Mouse (Mus musculus) liver, embryonic 14.5 days (tissue): ENCODE data around the gene Cep164. TPM values are rescaled to one million over a fixed set of nuclear protein-coding genes. Genes with fewer than 3 reads are reported as not detected.
"Not testable (repeated sequence)": the region's sequence is repeated elsewhere in the genome, so short reads cannot be mapped to it uniquely, and the experiment has no call there.

Experiments
- ATAC-seq: fragments of 200-750 bp; cut with Nextera tagmentation; 2 replicates; pipeline ENCODE4 v1.8.0; 2017; ENCODE audit warnings: moderate number of reproducible peaks, mild to moderate bottlenecking, moderate library complexity; ENCODE audit not compliant: insufficient read depth
- DNase-seq, 3 experiments: peaks; one replicate each; pipeline ENCODE4 v3.0.0-alpha.2; 2012 to 2013; ENCODE audit warnings: low read depth in 3 of 3, low spot score in 3 of 3
- H3K27ac ChIP-seq: fragments of 300-500 bp; sonication (generic); 2 replicates; pipeline ENCODE4 v1.5.1; 2014; ENCODE audit warnings: moderate library complexity, mild to moderate bottlenecking, control low read depth, inconsistent platforms
- H3K27me3 ChIP-seq: fragments of 300-500 bp; sonication (generic); 2 replicates; pipeline ENCODE4 v1.6.1; 2014; ENCODE audit warnings: mild to moderate bottlenecking, low read length, moderate library complexity; ENCODE audit not compliant: control insufficient read depth, insufficient read depth
- H3K36me3 ChIP-seq: fragments of 300-500 bp; sonication (generic); replicated peaks from 2 replicates; pipeline ENCODE4 v1.6.1; 2014; ENCODE audit warnings: low read depth; ENCODE audit not compliant: control insufficient read depth, insufficient read depth
- H3K4me1 ChIP-seq, 2 experiments: fragments of 200-500 bp in 1 of 2; fragments of 300-500 bp in 1 of 2; sonication (generic) in 1 of 2; replicated peaks; 2 replicates each; pipeline ENCODE4 v1.6.1; 2012 to 2014; ENCODE audit warnings: antibody characterized with exemption in 1 of 2, inconsistent platforms in 1 of 2, low read length in 1 of 2; ENCODE audit not compliant: control insufficient read depth in 2 of 2, insufficient read depth in 2 of 2
- H3K4me2 ChIP-seq: fragments of 300-500 bp; sonication (generic); 2 replicates; pipeline ENCODE4 v1.6.1; 2014; ENCODE audit warnings: low read depth, mild to moderate bottlenecking, control low read depth, moderate library complexity
- H3K4me3 ChIP-seq, 2 experiments: fragments of 200-500 bp in 1 of 2; fragments of 300-500 bp in 1 of 2; sonication (generic) in 1 of 2; 2 replicates each; pipeline ENCODE4 v1.5.1; 2012 to 2014; ENCODE audit warnings: low read depth in 2 of 2, low read length in 2 of 2, mild to moderate bottlenecking in 2 of 2, control low read depth in 1 of 2, inconsistent platforms in 1 of 2, moderate library complexity in 1 of 2; ENCODE audit not compliant: insufficient read depth in 1 of 2
- H3K9ac ChIP-seq: fragments of 300-500 bp; sonication (generic); replicated peaks from 2 replicates; pipeline ENCODE4 v1.6.1; 2014; ENCODE audit warnings: mild to moderate bottlenecking, control low read depth, moderate library complexity
- H3K9me3 ChIP-seq: fragments of 300-500 bp; sonication (generic); 2 replicates; pipeline ENCODE4 v1.6.1; 2016; ENCODE audit warnings: low read length, mixed read lengths; ENCODE audit not compliant: control insufficient read depth
- CTCF ChIP-seq: IDR thresholded peaks from 2 replicates; pipeline ENCODE4 v1.5.1; 2016; ENCODE audit warnings: antibody characterized with exemption, low read depth, control low read depth
- EP300 ChIP-seq: IDR thresholded peaks from 2 replicates; pipeline ENCODE4 v1.6.1; 2016; ENCODE audit warnings: antibody characterized with exemption, low read depth
- WGBS: fragments of 180-500 bp; shearing (Covaris S2); extraction: QIAGEN DNeasy Blood & Tissue Kit; methylation state at CpG from one replicate; pipeline ENCODE4 v1.1.7; 2014; ENCODE audit not compliant: insufficient replicate concordance; 5-methylcytosine and 5-hydroxymethylcytosine counted together
- polyA plus RNA-seq, 2 experiments: library from polyadenylated mRNA; depleted of rRNA in 1 of 2; stranded (reverse) in 1 of 2; unstranded in 1 of 2; fragments of >200 nt; fragmentation: Nextera tagmentation in 1 of 2; extraction: Ambion mirVana in 1 of 2; gene quantifications; 2 replicates each; pipeline versions ENCODE4 v1.2.1 to v1.2.3; 2012 to 2014

The Cep164 gene
- polyA plus RNA-seq, 2 experiments = 3.7 to 5.7 TPM

GRCm38 (mm10) chr9:45787071-45787470 lies 41.4 kb downstream of the Cep164 start:
- DNase-seq (no peak), ATAC-seq (no peak)
- 71% methylated on average over 8 of the region's 8 CpGs for WGBS
- TF ChIP-seq CTCF (no peak), EP300 (no peak)
- Histone ChIP-seq H3K4me3 (no peak overlapping the region), H3K27me3 (no peaks in the 10 kb centered on the region), H3K36me3 (no peaks in the 10 kb centered on the region), H3K9ac (no peak overlapping the region; the same call in 1 of the 2 replicates), H3K27ac (no peak overlapping the region), H3K4me2 (peak overlapping the region; percentile 11), H3K4me1 (peaks cover 8 to 13% of the 10 kb centered on the region in 2 experiments), H3K9me3 (no peaks in the 10 kb centered on the region)

GRCm38 (mm10) chr9:45783249-45784069 lies 45.0 kb downstream of the Cep164 start:
- no peak overlapping the region for H3K27ac ChIP-seq
- H3K4me3 ChIP-seq = no peak overlapping the region
- peaks cover 7 to 11% of the 10 kb centered on the region in 2 experiments for H3K4me1 ChIP-seq
- no peak overlapping the region for H3K9ac ChIP-seq
- TF ChIP-seq EP300 = no peak
- no peak for TF ChIP-seq CTCF
- no peaks in the 10 kb centered on the region for H3K27me3 ChIP-seq
- 70% methylated on average over 12 of the region's 12 CpGs for WGBS
- no peaks in the 10 kb centered on the region; the same call in 1 of the 2 replicates for H3K36me3 ChIP-seq
- no peak overlapping the region for H3K4me2 ChIP-seq
- DNase-seq (no peak), ATAC-seq (no peak)
- no peaks in the 10 kb centered on the region for H3K9me3 ChIP-seq

- no peaks in the 10 kb centered on the region; the same call in 1 of the 2 replicates for H3K36me3 ChIP-seq
- H3K4me3 ChIP-seq = no peak overlapping the region
- no peak for DNase-seq
- H3K9ac ChIP-seq = no peak overlapping the region
- H3K4me2 ChIP-seq = no peak overlapping the region
- H3K4me1 ChIP-seq = no peaks in the 10 kb centered on the region
- H3K27me3 ChIP-seq = no peaks in the 10 kb centered on the region
- H3K9me3 ChIP-seq = no peaks in the 10 kb centered on the region
- WGBS = 67% methylated on average over 6 of the region's 6 CpGs
- TF ChIP-seq CTCF = no peak
- no peak for TF ChIP-seq EP300
- no peak overlapping the region for H3K27ac ChIP-seq
- ATAC-seq = no peak
Observed at GRCm38 (mm10) chr9:45779201-45779600, 49.3 kb downstream of the Cep164 start.

GRCm38 (mm10) chr9:45776176-45776575 lies 52.3 kb downstream of the Cep164 start:
- H3K27me3 ChIP-seq, H3K9me3 ChIP-seq, H3K4me2 ChIP-seq, H3K27ac ChIP-seq, H3K9ac ChIP-seq, DNase-seq, ATAC-seq, H3K4me1 ChIP-seq, H3K36me3 ChIP-seq, H3K4me3 ChIP-seq: not testable (repeated sequence)
- 55% methylated on average over 3 of the region's 3 CpGs for WGBS

- TF ChIP-seq CTCF (peak; percentile 41), EP300 (no peak)
- Histone ChIP-seq H3K9me3 (no peaks in the 10 kb centered on the region), H3K36me3 (no peaks in the 10 kb centered on the region; the same call in 1 of the 2 replicates), H3K9ac (no peak overlapping the region), H3K4me3 (no peak overlapping the region), H3K27ac (no peak overlapping the region), H3K4me1 (no peaks in the 10 kb centered on the region), H3K4me2 (no peak overlapping the region), H3K27me3 (no peaks in the 10 kb centered on the region)
- DNase-seq (no peak), ATAC-seq (no peak)
- 69% methylated on average over 6 of the region's 6 CpGs for WGBS
Observed at GRCm38 (mm10) chr9:45774088-45774487, 54.4 kb downstream of the Cep164 start.
